Mouse (Mus musculus): ENCODE measurements around the gene Sec24d. TPM values are rescaled to one million over a fixed set of nuclear protein-coding genes. Genes with fewer than 3 reads are reported as not detected.

Gene Sec24d
- polyA plus RNA-seq, 1 experiment from 2014 or later: 61.9 TPM

- 95% methylated on average over 2 of the region's 2 CpGs for WGBS
These were observed 34.3 kb downstream of the Sec24d start for GRCm38 (mm10) chr3:123301521-123301920.

GRCm38 (mm10) chr3:123305611-123306010 is 38.4 kb downstream of the Sec24d start:
- Histone ChIP-seq H3K9ac (no peak overlapping the region), H3K27me3 (no peaks in the 10 kb centered on the region), H3K4me2 (no peak overlapping the region), H3K27ac (no peak overlapping the region), H3K9me3 (replicated peaks) (no peaks in the 10 kb centered on the region), H3K4me3 (no peak overlapping the region), H3K36me3 (peaks cover 83% of the 10 kb centered on the region), H3K4me1 (replicated peaks) (no peaks in the 10 kb centered on the region)
- no peak for ATAC-seq (replicated peaks; ENCODE audit: insufficient number of reproducible peaks, insufficient read depth, low FRiP score, low read depth)
- WGBS: 86% methylated on average over 15 of the region's 15 CpGs

More at GRCm38 (mm10) chr3:123301521-123301920, 34.3 kb downstream of the Sec24d start:
- Histone ChIP-seq H3K4me1 (replicated peaks) (peaks cover 5% of the 10 kb centered on the region), H3K27me3 (no peaks in the 10 kb centered on the region), H3K4me3 (no peak overlapping the region), H3K9ac (no peak overlapping the region), H3K9me3 (replicated peaks) (no peaks in the 10 kb centered on the region), H3K27ac (no peak overlapping the region), H3K4me2 (no peak overlapping the region), H3K36me3 (peaks cover 79% of the 10 kb centered on the region)
- ATAC-seq (replicated peaks; ENCODE audit: insufficient number of reproducible peaks, insufficient read depth, low FRiP score, low read depth): no peak

GRCm38 (mm10) chr3:123307446-123307845 is 40.2 kb downstream of the Sec24d start:
- WGBS: 92% methylated on average over 6 of the region's 6 CpGs
- no peaks in the 10 kb centered on the region for H3K9me3 ChIP-seq (replicated peaks)
- ATAC-seq (replicated peaks; ENCODE audit: insufficient number of reproducible peaks, insufficient read depth, low FRiP score, low read depth): no peak
- no peak overlapping the region for H3K4me2 ChIP-seq
- H3K27me3 ChIP-seq: no peaks in the 10 kb centered on the region
- no peak overlapping the region for H3K4me3 ChIP-seq
- peaks cover 71% of the 10 kb centered on the region for H3K36me3 ChIP-seq
- H3K9ac ChIP-seq: no peak overlapping the region
- no peak overlapping the region for H3K27ac ChIP-seq
- H3K4me1 ChIP-seq (replicated peaks): no peaks in the 10 kb centered on the region

GRCm38 (mm10) chr3:123309141-123309540 is 41.9 kb downstream of the Sec24d start:
- Histone ChIP-seq H3K4me1 (replicated peaks) (peaks cover 5% of the 10 kb centered on the region), H3K36me3 (peaks cover 57% of the 10 kb centered on the region)
- 77% methylated on average over 6 of the region's 6 CpGs for WGBS

GRCm38 (mm10) chr3:123312477-123313062 is 45.3 kb downstream of the Sec24d start:
- Histone ChIP-seq H3K4me1 (replicated peaks) (peaks cover 11% of the 10 kb centered on the region), H3K4me3 (no peak overlapping the region), H3K27ac (no peak overlapping the region), H3K27me3 (no peaks in the 10 kb centered on the region), H3K9me3 (replicated peaks) (no peaks in the 10 kb centered on the region), H3K4me2 (no peak overlapping the region), H3K9ac (no peak overlapping the region), H3K36me3 (peaks cover 29% of the 10 kb centered on the region; the same call in 1 of the 2 replicates)
- no peak for ATAC-seq (replicated peaks; ENCODE audit: insufficient number of reproducible peaks, insufficient read depth, low FRiP score, low read depth)
- 77% methylated on average over 9 of the region's 9 CpGs for WGBS

More at GRCm38 (mm10) chr3:123309141-123309540, 41.9 kb downstream of the Sec24d start:
- Histone ChIP-seq H3K4me2 (no peak overlapping the region), H3K9ac (no peak overlapping the region), H3K4me3 (no peak overlapping the region), H3K27me3 (no peaks in the 10 kb centered on the region), H3K27ac (no peak overlapping the region), H3K9me3 (replicated peaks) (no peaks in the 10 kb centered on the region)
- no peak for ATAC-seq (replicated peaks; ENCODE audit: insufficient number of reproducible peaks, insufficient read depth, low FRiP score, low read depth)

GRCm38 (mm10) chr3:123313477-123313876 is 46.2 kb downstream of the Sec24d start:
- ATAC-seq (replicated peaks; ENCODE audit: insufficient number of reproducible peaks, insufficient read depth, low FRiP score, low read depth): no peak
- no peak overlapping the region for H3K27ac ChIP-seq
- no peak overlapping the region for H3K4me3 ChIP-seq
- H3K4me1 ChIP-seq (replicated peaks): peaks cover 14% of the 10 kb centered on the region
- H3K9ac ChIP-seq: no peak overlapping the region
- no peaks in the 10 kb centered on the region for H3K27me3 ChIP-seq
- no peak overlapping the region for H3K4me2 ChIP-seq
- H3K36me3 ChIP-seq: peaks cover 20% of the 10 kb centered on the region; the same call in 1 of the 2 replicates
- WGBS: 63% methylated on average over 5 of the region's 5 CpGs
- no peaks in the 10 kb centered on the region for H3K9me3 ChIP-seq (replicated peaks)

- Histone ChIP-seq H3K4me1 (replicated peaks) (peaks cover 14% of the 10 kb centered on the region), H3K4me2 (no peak overlapping the region), H3K9ac (no peak overlapping the region), H3K36me3 (peaks cover 16% of the 10 kb centered on the region; the same call in 1 of the 2 replicates), H3K9me3 (replicated peaks) (no peaks in the 10 kb centered on the region), H3K27ac (no peak overlapping the region), H3K4me3 (no peak overlapping the region), H3K27me3 (no peaks in the 10 kb centered on the region)
- 35% methylated on average over 12 of the region's 12 CpGs for WGBS
- ATAC-seq (replicated peaks; ENCODE audit: insufficient number of reproducible peaks, insufficient read depth, low FRiP score, low read depth): no peak
These were observed 46.8 kb downstream of the Sec24d start for GRCm38 (mm10) chr3:123313920-123314614.

GRCm38 (mm10) chr3:123316066-123316465 is 48.8 kb downstream of the Sec24d start:
- no peak for ATAC-seq (replicated peaks; ENCODE audit: insufficient number of reproducible peaks, insufficient read depth, low FRiP score, low read depth)
- Histone ChIP-seq H3K4me3 (no peak overlapping the region), H3K27me3 (no peaks in the 10 kb centered on the region), H3K27ac (no peak overlapping the region), H3K4me2 (no peak overlapping the region), H3K9me3 (replicated peaks) (no peaks in the 10 kb centered on the region), H3K9ac (no peak overlapping the region), H3K36me3 (peaks cover 10% of the 10 kb centered on the region; the same call in 1 of the 2 replicates), H3K4me1 (replicated peaks) (peaks cover 14% of the 10 kb centered on the region)
- WGBS: 73% methylated on average over 6 of the region's 6 CpGs

GRCm38 (mm10) chr3:123317081-123317480 is 49.8 kb downstream of the Sec24d start:
- H3K9me3 ChIP-seq (replicated peaks): no peaks in the 10 kb centered on the region
- no peak overlapping the region for H3K9ac ChIP-seq
- peaks cover 4% of the 10 kb centered on the region; the same call in 1 of the 2 replicates for H3K36me3 ChIP-seq
- no peak overlapping the region for H3K4me2 ChIP-seq
- WGBS: 28% methylated on average over 9 of the region's 9 CpGs
- no peaks in the 10 kb centered on the region for H3K27me3 ChIP-seq
- H3K4me3 ChIP-seq: no peak overlapping the region
- ATAC-seq (replicated peaks; ENCODE audit: insufficient number of reproducible peaks, insufficient read depth, low FRiP score, low read depth): no peak
- H3K27ac ChIP-seq: no peak overlapping the region
- peaks cover 14% of the 10 kb centered on the region for H3K4me1 ChIP-seq (replicated peaks)

- 74% methylated on average over 9 of the region's 9 CpGs for WGBS
- Histone ChIP-seq H3K4me2 (no peak overlapping the region), H3K4me1 (replicated peaks) (peaks cover 34% of the 10 kb centered on the region)
These were observed 53.1 kb downstream of the Sec24d start for GRCm38 (mm10) chr3:123320341-123320740.

GRCm38 (mm10) chr3:123321612-123322011 is 54.4 kb downstream of the Sec24d start:
- H3K4me3 ChIP-seq: no peak overlapping the region
- H3K9me3 ChIP-seq (replicated peaks): no peaks in the 10 kb centered on the region
- H3K27me3 ChIP-seq: no peaks in the 10 kb centered on the region
- H3K9ac ChIP-seq: no peak overlapping the region
- H3K27ac ChIP-seq: no peak overlapping the region
- no peak overlapping the region for H3K4me2 ChIP-seq
- peaks cover 40% of the 10 kb centered on the region for H3K4me1 ChIP-seq (replicated peaks)
- peaks cover 10% of the 10 kb centered on the region; the same call in 1 of the 2 replicates for H3K36me3 ChIP-seq
- no peak for ATAC-seq (replicated peaks; ENCODE audit: insufficient number of reproducible peaks, insufficient read depth, low FRiP score, low read depth)
- WGBS: 78% methylated on average over 6 of the region's 6 CpGs

More at GRCm38 (mm10) chr3:123320341-123320740, 53.1 kb downstream of the Sec24d start:
- no peak overlapping the region for H3K27ac ChIP-seq
- H3K4me3 ChIP-seq: no peak overlapping the region
- H3K36me3 ChIP-seq: peaks cover 10% of the 10 kb centered on the region; the same call in 1 of the 2 replicates
- ATAC-seq (replicated peaks; ENCODE audit: insufficient number of reproducible peaks, insufficient read depth, low FRiP score, low read depth): no peak
- H3K9ac ChIP-seq: no peak overlapping the region
- no peaks in the 10 kb centered on the region for H3K27me3 ChIP-seq
- H3K9me3 ChIP-seq (replicated peaks): no peaks in the 10 kb centered on the region
